Mouse (Mus musculus) hindbrain, embryonic 11.5 days (tissue): Measurements from ENCODE around the gene Thbs2. TPM values are rescaled to one million over a fixed set of nuclear protein-coding genes. Genes with fewer than 3 reads are reported as not detected.

Source experiments
- polyA plus RNA-seq: library from polyadenylated mRNA; unstranded; fragments of >200 nt; fragmentation: Nextera tagmentation; extraction: Ambion mirVana; gene quantifications from 2 replicates; pipeline ENCODE4 v1.2.1, GENCODE M21; 2014

Thbs2 gene
- polyA plus RNA-seq, 1 experiment from 2014 or later, result 8.0 TPM

Other genes with a start within 250 kb of the Thbs2 start
- gene Wdr27, start 248.9 kb upstream of the Thbs2 start, polyA plus RNA-seq, result 6.0 and 6.2 TPM in 2 replicates
- gene 1600012H06Rik, start 248.9 kb upstream of the Thbs2 start, polyA plus RNA-seq, result 34.9 and 39.4 TPM in 2 replicates